Mouse (Mus musculus) G1E (cell line): ENCODE results near the gene Pdcd1lg2. TPM values are rescaled to one million over a fixed set of nuclear protein-coding genes. Genes with fewer than 3 reads are reported as not detected.
A peak's percentile ranks its signal among the peaks of the same experiment; 100 is the strongest.
"Not testable (repeated sequence)": the region's sequence is repeated elsewhere in the genome, so short reads cannot be mapped to it uniquely, and the experiment has no call there.

ENCODE experiments used
- ATAC-seq: 2 replicates; pipeline ENCODE4 v1.8.0; 2016; ENCODE audit warnings: mild to moderate bottlenecking; ENCODE audit not compliant: insufficient number of reproducible peaks, poor library complexity, low FRiP score, severe bottlenecking; ENCODE audit errors: extremely low read depth
- DNase-seq: peaks from one replicate; pipeline ENCODE4 v3.0.0; 2012; ENCODE audit warnings: low spot score
- H3K27me3 ChIP-seq: 2 replicates; pipeline ENCODE4 v1.6.1; 2012; ENCODE audit warnings: mild to moderate bottlenecking, low read length, inconsistent platforms; ENCODE audit not compliant: insufficient read depth
- H3K36me3 ChIP-seq: replicated peaks from 2 replicates; pipeline ENCODE3; 2012; ENCODE audit warnings: mild to moderate bottlenecking, inconsistent platforms
- H3K4me1 ChIP-seq: 2 replicates; pipeline ENCODE4 v1.6.1; 2012; ENCODE audit warnings: low read depth, low read length, inconsistent platforms, mixed read lengths; ENCODE audit not compliant: insufficient read depth
- H3K4me3 ChIP-seq: 2 replicates; pipeline ENCODE4 v1.5.1; 2012; ENCODE audit warnings: low read depth, mild to moderate bottlenecking, inconsistent platforms, low read length, moderate library complexity, mixed read lengths
- H3K9me3 ChIP-seq: replicated peaks from 2 replicates; pipeline ENCODE4 v1.6.1; 2012; ENCODE audit warnings: inconsistent platforms
- CTCF ChIP-seq: IDR thresholded peaks from 2 replicates; pipeline ENCODE4 v1.5.1; 2012; ENCODE audit warnings: low read depth, low read length, inconsistent platforms, mixed read lengths
- GATA1 ChIP-seq: IDR thresholded peaks from 2 replicates; pipeline ENCODE4 v1.6.1; 2012; ENCODE audit warnings: borderline replicate concordance, low read length, inconsistent platforms, mixed read lengths
- GATA2 ChIP-seq: IDR thresholded peaks from 2 replicates; pipeline ENCODE4 v1.6.1; 2012; ENCODE audit warnings: low read depth, low read length, inconsistent platforms, borderline replicate concordance
- POLR2AphosphoS5 ChIP-seq: IDR thresholded peaks from 2 replicates; pipeline ENCODE4 v1.6.1; 2012; ENCODE audit warnings: low read depth, low read length, inconsistent platforms; ENCODE audit not compliant: insufficient replicate concordance
- TAL1 ChIP-seq: conservative IDR thresholded peaks from 2 replicates; pipeline ENCODE4 v1.6.1; 2012; ENCODE audit warnings: low read depth, low read length, inconsistent platforms, mixed read lengths
- polyA plus RNA-seq: library from polyadenylated mRNA; stranded (reverse); fragments of >175 nt; gene quantifications from 2 replicates; pipeline ENCODE4 v1.2.3, GENCODE M21; 2012
- total RNA-seq, 2 experiments: library from RNA; stranded (forward) in 1 of 2; stranded (reverse) in 1 of 2; fragments of 200-1000 nt in 1 of 2; fragments of >200 nt in 1 of 2; fragmentation: Nextera tagmentation in 1 of 2; gene quantifications; 2 replicates each; pipeline ENCODE4 v1.2.3; 2014 to 2017

Gene Pdcd1lg2
- total and polyA plus RNA-seq, 3 experiments, result 0.16 to 10.5 (median 2.5) TPM

- no peak for ATAC-seq
- no peaks in the 10 kb centered on the region for H3K27me3 ChIP-seq
- H3K4me3 ChIP-seq, result peak overlapping the region; percentile 57; the same call in 1 of the 2 replicates
- TF ChIP-seq CTCF (no peak), POLR2AphosphoS5 (no peak), GATA1 (no peak), GATA2 (no peak), TAL1 (no peak)
- H3K4me1 ChIP-seq, result peaks cover 69% of the 10 kb centered on the region
- H3K9me3 ChIP-seq, result no peaks in the 10 kb centered on the region
- no peaks in the 10 kb centered on the region for H3K36me3 ChIP-seq
- no peak for DNase-seq
These were observed 7.5 kb upstream of the Pdcd1lg2 start for GRCm38 (mm10) chr19:29403251-29403650.

DNA sequence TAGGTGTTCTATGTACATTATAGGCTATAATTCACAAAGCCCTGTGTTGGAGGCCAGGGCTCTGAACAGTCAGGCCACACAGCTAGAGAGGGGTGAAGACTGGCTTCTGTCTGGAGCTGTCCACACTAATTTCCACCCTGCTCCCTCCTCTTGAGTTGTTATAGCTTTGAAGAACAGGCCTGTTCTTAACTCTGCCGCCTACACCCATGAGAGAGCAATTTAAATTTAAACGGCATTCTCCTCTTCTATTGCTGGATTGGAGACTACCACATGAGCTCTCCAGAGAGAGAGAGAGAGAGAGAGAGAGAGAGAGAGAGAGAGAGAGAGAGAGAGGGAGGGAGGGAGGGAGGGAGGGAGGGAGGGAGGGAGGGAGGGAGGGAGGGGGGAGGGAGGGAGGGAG lies 5.3 kb upstream of the Pdcd1lg2 start:
- no peak for ATAC-seq
- Histone ChIP-seq H3K9me3 (no peaks in the 10 kb centered on the region), H3K27me3 (no peaks in the 10 kb centered on the region), H3K4me3 (no peak overlapping the region), H3K36me3 (no peaks in the 10 kb centered on the region), H3K4me1 (peaks cover 70% of the 10 kb centered on the region)
- DNase-seq, result no peak
- TF ChIP-seq TAL1 (no peak), CTCF (no peak), POLR2AphosphoS5 (no peak), GATA1 (no peak)

DNA sequence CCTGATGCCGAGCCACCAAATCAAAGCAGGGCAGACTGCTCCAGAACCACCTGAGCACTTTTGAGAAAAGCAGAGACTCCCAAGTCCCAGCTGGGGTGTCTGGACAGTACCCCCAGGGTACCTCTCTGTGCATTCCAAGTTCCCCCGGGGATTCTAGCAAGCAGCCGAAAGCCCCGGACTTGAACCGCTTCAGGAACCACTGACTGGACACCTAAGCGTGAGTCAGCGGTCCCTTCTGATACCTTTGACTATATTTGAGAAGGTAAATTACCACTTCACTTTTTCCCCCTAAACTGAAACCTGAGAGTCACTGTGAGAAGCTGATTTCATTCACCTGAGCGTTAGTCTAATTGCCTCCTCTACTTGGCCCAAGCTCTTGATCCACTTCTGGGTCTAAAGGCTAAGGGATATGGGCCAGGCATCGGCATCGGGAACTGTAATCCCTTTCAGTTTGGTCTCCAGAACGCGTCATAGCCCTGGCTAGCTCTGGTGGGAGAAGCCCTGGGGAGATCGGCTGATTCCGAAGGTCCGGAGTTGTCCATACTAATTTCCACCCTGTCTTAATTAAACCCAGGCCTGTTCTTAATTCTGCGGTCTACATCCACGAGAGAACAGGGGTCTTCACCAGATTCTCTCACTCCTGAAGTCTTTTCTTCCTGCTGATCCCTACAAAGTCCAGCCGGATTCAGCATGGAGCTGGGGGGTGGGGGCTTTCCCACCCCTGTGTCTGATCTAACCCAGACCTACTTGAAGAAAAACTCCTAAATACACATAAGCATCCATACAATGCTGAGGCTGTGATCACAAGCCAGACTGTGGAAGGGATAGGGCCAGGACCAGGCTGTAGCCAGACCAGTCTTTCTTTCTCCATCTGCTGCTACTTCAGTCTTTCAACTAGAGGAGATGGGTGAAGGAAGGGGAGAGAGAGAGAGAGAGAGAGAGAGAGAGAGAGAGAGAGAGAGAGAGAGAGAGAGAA lies 4.4 kb upstream of the Pdcd1lg2 start:
- Histone ChIP-seq H3K9me3 (no peaks in the 10 kb centered on the region), H3K27me3 (no peaks in the 10 kb centered on the region), H3K36me3 (no peaks in the 10 kb centered on the region), H3K4me1 (peaks cover 64% of the 10 kb centered on the region), H3K4me3 (no peak overlapping the region)
- no peak for DNase-seq
- TF ChIP-seq GATA1 (no peak), CTCF (no peak), GATA2 (no peak), TAL1 (no peak), POLR2AphosphoS5 (no peak)
- ATAC-seq, result no peak

DNA sequence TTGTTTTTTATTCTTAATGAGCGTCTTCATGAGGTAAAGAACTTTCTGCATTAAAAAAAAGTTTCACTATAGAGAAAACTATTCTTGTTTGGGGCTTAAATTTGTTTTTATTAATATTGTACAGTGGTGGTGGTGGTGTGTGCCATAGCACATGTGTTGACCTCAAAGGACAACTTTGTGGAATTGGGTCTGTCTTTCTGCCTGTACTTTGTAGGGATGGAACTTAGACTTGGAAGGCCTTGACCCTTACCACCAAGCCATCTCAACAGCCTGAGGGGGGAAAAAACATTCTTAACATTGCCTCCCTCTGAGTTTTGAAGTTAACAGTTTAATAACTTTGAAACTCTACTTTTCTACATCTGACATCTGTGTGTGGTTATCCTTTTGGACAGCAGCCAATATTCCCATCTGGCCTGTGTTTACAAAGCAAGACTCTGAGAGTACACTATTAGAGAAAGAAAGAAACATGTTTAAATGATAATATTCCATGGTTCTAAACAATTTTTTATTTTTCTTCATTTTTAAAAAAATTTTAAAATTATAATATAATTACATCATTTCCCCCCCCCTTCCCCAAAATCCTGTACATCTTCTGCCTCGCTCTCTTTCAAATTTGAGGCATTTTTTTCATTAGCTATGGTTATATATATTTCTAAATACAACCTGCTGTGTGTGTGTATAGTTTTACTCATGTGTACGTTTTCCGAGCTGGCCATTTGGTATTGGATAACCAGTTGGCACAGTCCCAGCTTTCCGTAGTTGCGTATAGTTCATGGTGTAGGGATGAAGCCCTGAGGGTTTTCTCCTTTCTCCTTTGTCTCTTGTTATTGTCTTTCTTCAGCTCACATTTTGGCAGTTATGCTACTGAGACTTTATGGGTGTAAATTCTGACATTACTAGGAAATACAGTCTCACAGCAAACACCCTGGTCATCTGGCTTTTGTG lies 2.0 kb downstream of the Pdcd1lg2 start:
- H3K4me3 ChIP-seq, result no peak overlapping the region
- H3K4me1 ChIP-seq, result peaks cover 44% of the 10 kb centered on the region
- DNase-seq (no peak), ATAC-seq (no peak)
- TF ChIP-seq TAL1 (no peak), CTCF (no peak), GATA1 (no peak), GATA2 (no peak), POLR2AphosphoS5 (no peak)
- no peaks in the 10 kb centered on the region for H3K9me3 ChIP-seq
- no peaks in the 10 kb centered on the region for H3K36me3 ChIP-seq
- no peaks in the 10 kb centered on the region for H3K27me3 ChIP-seq

GRCm38 (mm10) chr19:29414513-29414912 lies 3.8 kb downstream of the Pdcd1lg2 start:
- no peaks in the 10 kb centered on the region for H3K9me3 ChIP-seq
- TF ChIP-seq TAL1, result no peak
- no peak for TF ChIP-seq POLR2AphosphoS5
- TF ChIP-seq CTCF, result no peak
- TF ChIP-seq GATA2, result no peak
- no peak for TF ChIP-seq GATA1
- no peaks in the 10 kb centered on the region for H3K36me3 ChIP-seq
- no peak overlapping the region for H3K4me3 ChIP-seq
- DNase-seq (no peak), ATAC-seq (no peak)
- no peaks in the 10 kb centered on the region for H3K27me3 ChIP-seq
- peaks cover 49% of the 10 kb centered on the region for H3K4me1 ChIP-seq

DNA sequence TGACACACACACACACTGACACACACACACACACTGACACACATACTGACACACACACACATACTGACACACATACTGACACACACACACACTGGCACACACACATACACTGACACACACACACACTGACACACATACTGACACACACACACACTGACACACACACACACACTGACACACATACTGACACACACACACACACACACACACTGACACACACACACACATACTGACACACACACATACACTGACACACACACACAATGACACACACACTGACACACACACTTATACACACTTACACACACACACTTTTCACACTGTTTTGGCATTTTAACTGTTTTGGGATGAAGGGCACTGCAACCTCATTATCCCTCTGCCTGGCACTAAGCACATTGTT lies 4.2 kb downstream of the Pdcd1lg2 start:
- not testable (repeated sequence) for H3K36me3 ChIP-seq, H3K27me3 ChIP-seq, DNase-seq, H3K4me3 ChIP-seq, H3K9me3 ChIP-seq, ATAC-seq
- H3K4me1 ChIP-seq, result peaks cover 49% of the 10 kb centered on the region
